Mouse (Mus musculus) heart, embryonic 14.5 days (tissue): ENCODE measurements at regions not wholly inside any gene's neighbourhood (a gene's known extent, or its start where the extent isn't known, plus 50 kb on each side); places are given as distances from the start of the nearest gene placed in this dataset.

ENCODE experiments used
- ATAC-seq: fragments of 200-750 bp; cut with Nextera tagmentation; 2 replicates; pipeline ENCODE4 v1.8.0; 2017; ENCODE audit warnings: low read depth, moderate TSS enrichment; ENCODE audit not compliant: insufficient number of reproducible peaks, insufficient read depth, low FRiP score
- H3K27ac ChIP-seq, 2 experiments: fragments of 200-500 bp in 1 of 2; fragments of 300-500 bp in 1 of 2; sonication (generic) in 1 of 2; replicated peaks in 1 of 2; 2 replicates each; pipeline ENCODE4 v1.5.1; 2012 to 2014; ENCODE audit warnings: low read depth in 2 of 2, low read length in 2 of 2, control low read depth in 1 of 2, mild to moderate bottlenecking in 1 of 2, mixed read lengths in 1 of 2; ENCODE audit not compliant: control insufficient read depth in 1 of 2, insufficient read depth in 1 of 2
- H3K27me3 ChIP-seq: fragments of 300-500 bp; sonication (generic); 2 replicates; pipeline ENCODE4 v1.6.1; 2014; ENCODE audit warnings: mild to moderate bottlenecking, low read length, control low read depth; ENCODE audit not compliant: control insufficient read depth, insufficient read depth
- H3K36me3 ChIP-seq: fragments of 300-500 bp; sonication (generic); 2 replicates; pipeline ENCODE4 v1.6.1; 2014; ENCODE audit warnings: mild to moderate bottlenecking, control low read depth, low read length, mixed read lengths; ENCODE audit not compliant: control insufficient read depth, insufficient read depth
- H3K4me1 ChIP-seq, 2 experiments: fragments of 200-500 bp in 1 of 2; fragments of 300-500 bp in 1 of 2; sonication (generic) in 1 of 2; 2 replicates each; pipeline ENCODE4 v1.6.1; 2012 to 2014; ENCODE audit warnings: low read length in 2 of 2, control low read depth in 1 of 2, mixed read lengths in 1 of 2; ENCODE audit not compliant: control insufficient read depth in 2 of 2, insufficient read depth in 2 of 2
- H3K4me2 ChIP-seq: fragments of 300-500 bp; sonication (generic); 2 replicates; pipeline ENCODE4 v1.6.1; 2014; ENCODE audit warnings: mild to moderate bottlenecking, low read length
- H3K4me3 ChIP-seq, 2 experiments: fragments of 200-500 bp in 1 of 2; fragments of 300-500 bp in 1 of 2; sonication (generic) in 1 of 2; 2 replicates each; pipeline ENCODE4 v1.5.1; 2012 to 2014; ENCODE audit warnings: low read length in 2 of 2, mild to moderate bottlenecking in 2 of 2, control low read depth in 1 of 2, low read depth in 1 of 2, moderate library complexity in 1 of 2; ENCODE audit not compliant: control insufficient read depth in 1 of 2, insufficient read depth in 1 of 2
- H3K9ac ChIP-seq: fragments of 300-500 bp; sonication (generic); 2 replicates; pipeline ENCODE4 v1.6.1; 2014; ENCODE audit warnings: mild to moderate bottlenecking, low read length
- H3K9me3 ChIP-seq: fragments of 300-500 bp; sonication (generic); 2 replicates; pipeline ENCODE4 v1.6.1; 2016; ENCODE audit warnings: low read length, control low read depth; ENCODE audit not compliant: control insufficient read depth
- WGBS: fragments of 180-500 bp; shearing (Covaris S2); extraction: QIAGEN DNeasy Blood & Tissue Kit; methylation state at CpG from one replicate; pipeline ENCODE4 v1.1.7; 2014; 5-methylcytosine and 5-hydroxymethylcytosine counted together

- Histone ChIP-seq H3K27me3 (no peaks in the 10 kb centered on the region), H3K4me1 (no peaks in the 10 kb centered on the region), H3K4me3 (no peak overlapping the region), H3K9ac (no peak overlapping the region), H3K36me3 (no peaks in the 10 kb centered on the region), H3K27ac (no peak overlapping the region), H3K4me2 (no peak overlapping the region), H3K9me3 (no peaks in the 10 kb centered on the region)
- ATAC-seq = no peak
- 90% methylated on average over 4 of the region's 4 CpGs for WGBS
Observed at GRCm38 (mm10) chr8:8354977-8355376, 306.1 kb downstream of the Efnb2 start.

GRCm38 (mm10) chr8:8344661-8345060, 316.4 kb downstream of the Efnb2 start:
- Histone ChIP-seq H3K9ac (no peak overlapping the region), H3K9me3 (no peaks in the 10 kb centered on the region), H3K4me3 (no peak overlapping the region), H3K27me3 (no peaks in the 10 kb centered on the region), H3K36me3 (no peaks in the 10 kb centered on the region), H3K4me1 (no peaks in the 10 kb centered on the region), H3K4me2 (no peak overlapping the region), H3K27ac (no peak overlapping the region)
- WGBS = 90% methylated on average over 2 of the region's 2 CpGs
- no peak for ATAC-seq

GRCm38 (mm10) chr8:8335256-8335972, 325.6 kb downstream of the Efnb2 start:
- no peaks in the 10 kb centered on the region for H3K27me3 ChIP-seq
- peaks cover 13 to 18% of the 10 kb centered on the region in 2 experiments for H3K4me1 ChIP-seq
- 0 out of 4 replicates have a peak overlapping the region, but pooled peaks have one; percentile 17 to 22 for H3K27ac ChIP-seq
- WGBS = 36% methylated on average over 19 of the region's 19 CpGs
- no peak for ATAC-seq
- no peaks in the 10 kb centered on the region for H3K36me3 ChIP-seq
- H3K9ac ChIP-seq = no peak overlapping the region; the same call in 1 of the 2 replicates
- peak overlapping the region; percentile 47 for H3K4me2 ChIP-seq
- H3K4me3 ChIP-seq = no peak overlapping the region
- no peaks in the 10 kb centered on the region for H3K9me3 ChIP-seq

GRCm38 (mm10) chr8:8334515-8334914, 326.5 kb downstream of the Efnb2 start:
- Histone ChIP-seq H3K4me3 (no peak overlapping the region), H3K27ac (peak overlapping the region in 1 of 2 experiments; percentile 41; a peak in 2 of 4 replicates), H3K4me1 (peaks cover 13 to 18% of the 10 kb centered on the region in 2 experiments), H3K9me3 (no peaks in the 10 kb centered on the region), H3K27me3 (no peaks in the 10 kb centered on the region), H3K4me2 (peak overlapping the region; percentile 47), H3K36me3 (no peaks in the 10 kb centered on the region), H3K9ac (0 out of 2 replicates have a peak overlapping the region, but pooled peaks have one; percentile 4)
- WGBS = 63% methylated on average over 7 of the region's 7 CpGs
- no peak for ATAC-seq

- Histone ChIP-seq H3K27me3 (no peaks in the 10 kb centered on the region), H3K27ac (no peak overlapping the region), H3K9ac (no peak overlapping the region), H3K36me3 (no peaks in the 10 kb centered on the region), H3K4me1 (peaks cover 23 to 29% of the 10 kb centered on the region in 2 experiments), H3K4me3 (no peak overlapping the region), H3K4me2 (no peak overlapping the region), H3K9me3 (no peaks in the 10 kb centered on the region)
- WGBS = 8% methylated on average over 7 of the region's 7 CpGs
- peak; percentile 40; the same call in 1 of the 2 replicates for ATAC-seq
Observed at GRCm38 (mm10) chr8:8331249-8331648, 329.8 kb downstream of the Efnb2 start.

GRCm38 (mm10) chr8:8328010-8328666, 332.9 kb downstream of the Efnb2 start:
- Histone ChIP-seq H3K4me1 (peaks cover 18 to 31% of the 10 kb centered on the region in 2 experiments), H3K4me3 (no peak overlapping the region), H3K36me3 (no peaks in the 10 kb centered on the region), H3K4me2 (no peak overlapping the region), H3K27me3 (no peaks in the 10 kb centered on the region), H3K9me3 (no peaks in the 10 kb centered on the region), H3K27ac (no peak overlapping the region), H3K9ac (no peak overlapping the region)
- WGBS = 21% methylated on average over 7 of the region's 7 CpGs
- ATAC-seq = no peak

GRCm38 (mm10) chr8:8326066-8326834, 334.8 kb downstream of the Efnb2 start:
- Histone ChIP-seq H3K4me1 (peaks cover 16 to 30% of the 10 kb centered on the region in 2 experiments), H3K9ac (no peak overlapping the region), H3K36me3 (no peaks in the 10 kb centered on the region), H3K4me3 (no peak overlapping the region), H3K27ac (no peak overlapping the region), H3K9me3 (no peaks in the 10 kb centered on the region), H3K27me3 (no peaks in the 10 kb centered on the region), H3K4me2 (no peak overlapping the region)
- 63% methylated on average over 16 of the region's 16 CpGs for WGBS
- ATAC-seq = no peak
